Mouse (Mus musculus) midbrain, embryonic 16.5 days (tissue): Measurements from ENCODE around the gene Fat3. TPM values are rescaled to one million over a fixed set of nuclear protein-coding genes. Genes with fewer than 3 reads are reported as not detected.
A peak's percentile ranks its signal among the peaks of the same experiment; 100 is the strongest.

Source experiments
- ATAC-seq: fragments of 200-750 bp; cut with Nextera tagmentation; 2 replicates; pipeline ENCODE4 v1.8.0; 2017; ENCODE audit warnings: moderate TSS enrichment
- H3K27ac ChIP-seq: fragments of 300-500 bp; sonication (generic); 2 replicates; pipeline ENCODE4 v1.5.1; 2014; ENCODE audit warnings: mild to moderate bottlenecking, low read length, mixed read lengths
- H3K27me3 ChIP-seq: fragments of 300-500 bp; sonication (generic); 2 replicates; pipeline ENCODE4 v1.6.1; 2014; ENCODE audit warnings: low read depth, low read length, mixed read lengths; ENCODE audit not compliant: control insufficient read depth, insufficient read depth
- H3K36me3 ChIP-seq: fragments of 300-500 bp; sonication (generic); 2 replicates; pipeline ENCODE4 v1.6.1; 2014; ENCODE audit warnings: mild to moderate bottlenecking, low read length, moderate library complexity, mixed read lengths; ENCODE audit not compliant: control insufficient read depth, insufficient read depth
- H3K4me1 ChIP-seq: fragments of 300-500 bp; sonication (generic); 2 replicates; pipeline ENCODE4 v1.6.1; 2014; ENCODE audit warnings: mild to moderate bottlenecking, low read length, mixed read lengths; ENCODE audit not compliant: control insufficient read depth, insufficient read depth
- H3K4me2 ChIP-seq: fragments of 300-500 bp; sonication (generic); 2 replicates; pipeline ENCODE4 v1.6.1; 2014; ENCODE audit warnings: mild to moderate bottlenecking, low read length, mixed read lengths
- H3K4me3 ChIP-seq: fragments of 300-500 bp; sonication (generic); 2 replicates; pipeline ENCODE4 v1.5.1; 2014; ENCODE audit warnings: low read depth, mild to moderate bottlenecking, low read length, moderate library complexity, mixed read lengths
- H3K9ac ChIP-seq: fragments of 300-500 bp; sonication (generic); 2 replicates; pipeline ENCODE4 v1.6.1; 2014; ENCODE audit warnings: low read depth, low read length, mixed read lengths
- H3K9me3 ChIP-seq: fragments of 300-500 bp; sonication (generic); replicated peaks from 2 replicates; pipeline ENCODE4 v1.6.1; 2014; ENCODE audit warnings: mild to moderate bottlenecking, low read length, mixed read lengths; ENCODE audit not compliant: control insufficient read depth, poor library complexity, severe bottlenecking
- WGBS: fragments of 180-500 bp; shearing (Covaris S2); extraction: QIAGEN DNeasy Blood & Tissue Kit; methylation state at CpG from one replicate; pipeline ENCODE4 v1.1.7; 2014; 5-methylcytosine and 5-hydroxymethylcytosine counted together
- polyA plus RNA-seq: library from polyadenylated mRNA; unstranded; fragments of >200 nt; fragmentation: Nextera tagmentation; extraction: Ambion mirVana; gene quantifications from 2 replicates; pipeline ENCODE4 v1.2.1, GENCODE M21; 2015

Fat3 gene
- polyA plus RNA-seq, 1 experiment from 2014 or later: 13.4 TPM

DNA sequence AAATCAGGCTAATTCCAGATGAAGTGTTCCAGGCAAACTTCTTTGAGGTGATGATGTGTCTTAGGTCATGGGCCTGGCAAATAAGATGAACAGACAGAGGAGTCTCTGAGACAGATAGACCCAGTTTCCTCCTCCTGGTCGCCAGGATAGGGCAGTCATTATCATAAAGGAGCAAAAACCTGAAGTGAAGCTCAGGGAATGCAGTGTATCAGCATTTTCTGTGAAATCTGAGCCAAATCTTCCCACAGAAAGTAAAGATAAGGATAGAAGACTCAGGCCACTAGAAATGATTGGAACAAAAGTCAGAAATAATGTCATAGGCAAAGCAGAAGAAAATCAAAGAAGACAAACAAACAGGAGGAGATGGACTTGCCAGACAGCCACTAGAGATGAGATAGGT is 287.8 kb downstream of the Fat3 start:
- H3K36me3 ChIP-seq: no peaks in the 10 kb centered on the region
- no peak overlapping the region for H3K9ac ChIP-seq
- no peak overlapping the region for H3K27ac ChIP-seq
- H3K4me2 ChIP-seq: no peak overlapping the region
- H3K27me3 ChIP-seq: no peaks in the 10 kb centered on the region
- H3K9me3 ChIP-seq: no peaks in the 10 kb centered on the region
- 65% methylated on average over 1 of the region's 1 CpGs for WGBS
- H3K4me1 ChIP-seq: peaks cover 17% of the 10 kb centered on the region
- no peak overlapping the region for H3K4me3 ChIP-seq
- ATAC-seq: no peak

DNA sequence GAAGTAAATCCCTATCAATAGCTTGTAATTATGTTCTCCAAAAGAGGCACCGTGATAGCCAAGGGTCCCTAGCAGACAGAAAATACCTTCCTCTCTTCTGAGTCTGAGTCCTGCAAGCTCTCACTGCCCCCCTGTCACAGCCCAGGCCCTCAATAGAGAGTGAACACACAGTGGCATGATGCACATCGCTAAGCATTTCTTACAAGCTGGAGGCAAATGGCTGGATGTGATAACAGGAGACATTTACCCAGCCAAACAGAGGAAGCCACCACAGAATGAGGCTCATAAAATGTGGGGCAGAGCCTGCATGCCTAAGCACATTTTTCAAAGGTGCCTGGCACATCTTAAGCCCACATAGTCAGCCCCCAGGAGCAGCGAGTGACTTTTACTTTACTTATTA is 288.5 kb downstream of the Fat3 start:
- Histone ChIP-seq H3K27ac (no peak overlapping the region), H3K4me2 (no peak overlapping the region), H3K4me3 (no peak overlapping the region), H3K27me3 (no peaks in the 10 kb centered on the region), H3K9ac (no peak overlapping the region), H3K36me3 (no peaks in the 10 kb centered on the region), H3K9me3 (no peaks in the 10 kb centered on the region), H3K4me1 (peaks cover 17% of the 10 kb centered on the region)
- peak; percentile 47; the same call in 1 of the 2 replicates for ATAC-seq
- 43% methylated on average over 3 of the region's 3 CpGs for WGBS

DNA sequence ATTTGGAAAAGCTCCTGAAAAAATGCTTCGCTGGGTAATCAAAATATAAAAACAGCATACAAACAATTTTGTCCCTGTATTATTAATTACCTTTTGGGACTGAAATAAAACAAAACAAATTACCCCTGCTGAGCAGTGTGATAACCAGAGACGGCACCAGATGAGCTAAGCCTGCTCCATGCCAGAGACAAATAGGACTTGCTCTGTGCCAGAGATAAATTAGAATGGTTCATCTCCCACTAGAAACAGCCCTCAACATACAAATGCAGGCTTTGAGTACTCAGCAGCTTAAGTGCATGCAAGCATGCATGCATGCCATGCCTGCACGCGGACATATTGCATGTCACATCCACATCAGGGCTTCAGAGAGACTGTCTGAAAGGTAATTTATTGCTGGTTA is 288.9 kb downstream of the Fat3 start:
- ATAC-seq: peak; percentile 40; the same call in 1 of the 2 replicates
- H3K4me1 ChIP-seq: peaks cover 17% of the 10 kb centered on the region
- H3K4me3 ChIP-seq: no peak overlapping the region
- H3K9me3 ChIP-seq: no peaks in the 10 kb centered on the region
- H3K36me3 ChIP-seq: no peaks in the 10 kb centered on the region
- no peak overlapping the region for H3K9ac ChIP-seq
- H3K4me2 ChIP-seq: no peak overlapping the region
- 59% methylated on average over 4 of the region's 4 CpGs for WGBS
- no peaks in the 10 kb centered on the region for H3K27me3 ChIP-seq
- no peak overlapping the region for H3K27ac ChIP-seq

DNA sequence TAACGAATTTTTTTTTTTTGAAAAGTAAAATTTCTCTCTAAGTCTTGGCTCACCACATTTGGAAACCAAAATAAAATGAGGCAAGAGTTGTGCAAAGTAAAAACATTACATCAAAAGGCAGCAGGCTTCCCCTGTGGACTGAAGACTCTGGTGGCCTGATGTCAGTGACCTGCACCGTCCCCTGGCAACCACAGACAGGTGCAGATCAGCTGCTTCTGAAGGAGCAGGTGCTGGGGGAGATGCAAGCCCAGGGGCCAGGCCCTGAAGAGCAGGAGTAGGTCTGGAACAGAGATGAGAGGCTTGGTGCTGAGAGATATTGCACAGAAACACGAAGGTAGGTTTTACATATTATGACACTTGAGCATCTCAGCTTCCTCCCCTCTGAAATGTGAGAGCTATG is 289.6 kb downstream of the Fat3 start:
- no peaks in the 10 kb centered on the region for H3K27me3 ChIP-seq
- H3K4me1 ChIP-seq: peaks cover 17% of the 10 kb centered on the region
- no peak overlapping the region for H3K27ac ChIP-seq
- WGBS: 66% methylated on average over 3 of the region's 3 CpGs
- H3K4me3 ChIP-seq: no peak overlapping the region
- no peaks in the 10 kb centered on the region for H3K36me3 ChIP-seq
- no peak overlapping the region for H3K4me2 ChIP-seq
- no peaks in the 10 kb centered on the region for H3K9me3 ChIP-seq
- H3K9ac ChIP-seq: no peak overlapping the region
- no peak for ATAC-seq

DNA sequence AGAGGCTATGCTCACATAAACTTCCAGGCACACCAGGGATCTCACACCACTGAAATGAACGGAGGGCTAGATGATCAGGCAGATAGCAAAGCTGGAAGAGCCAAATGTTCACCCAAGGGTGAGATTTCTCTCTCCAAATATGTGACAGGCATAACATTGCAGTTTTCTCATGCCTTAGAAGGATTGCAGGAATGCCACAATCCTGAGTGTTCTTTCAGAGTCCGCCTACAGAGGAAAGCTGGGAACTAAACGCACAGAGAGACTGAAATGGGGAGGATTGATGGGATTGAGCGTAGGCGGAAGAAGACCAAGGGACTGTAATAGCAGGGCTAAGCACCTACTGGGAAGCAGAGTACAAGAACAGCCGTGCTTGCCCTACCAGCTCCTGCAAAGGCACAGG is 298.8 kb downstream of the Fat3 start:
- no peak overlapping the region for H3K4me3 ChIP-seq
- H3K9me3 ChIP-seq: no peaks in the 10 kb centered on the region
- ATAC-seq: no peak
- H3K9ac ChIP-seq: no peak overlapping the region
- 74% methylated on average over 6 of the region's 6 CpGs for WGBS
- H3K27me3 ChIP-seq: no peaks in the 10 kb centered on the region
- H3K27ac ChIP-seq: no peak overlapping the region
- H3K36me3 ChIP-seq: no peaks in the 10 kb centered on the region
- peaks cover 4% of the 10 kb centered on the region; the same call in 1 of the 2 replicates for H3K4me1 ChIP-seq
- H3K4me2 ChIP-seq: no peak overlapping the region

DNA sequence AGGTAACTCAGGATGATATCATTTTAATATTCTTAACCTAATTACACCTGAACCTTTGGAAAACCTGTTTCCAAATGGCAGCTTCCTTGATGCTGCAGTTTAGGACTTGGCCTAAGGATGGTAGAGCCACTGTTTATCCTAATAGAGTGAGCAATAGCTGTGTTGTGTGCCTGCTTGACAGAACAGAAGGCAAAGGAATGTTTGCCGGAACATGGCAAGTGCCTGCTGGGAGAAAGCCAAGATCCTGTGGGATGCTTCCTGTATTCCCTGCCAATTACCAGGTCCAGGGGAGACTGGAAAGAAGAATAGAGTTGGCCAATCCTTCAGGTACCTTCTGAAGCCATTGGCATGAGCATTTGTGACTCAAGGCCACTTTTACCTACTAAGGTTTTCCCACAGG is 300.1 kb downstream of the Fat3 start:
- Histone ChIP-seq H3K4me3 (no peak overlapping the region), H3K4me1 (peaks cover 4% of the 10 kb centered on the region; the same call in 1 of the 2 replicates), H3K27ac (no peak overlapping the region), H3K9me3 (no peaks in the 10 kb centered on the region), H3K4me2 (no peak overlapping the region), H3K9ac (no peak overlapping the region), H3K36me3 (no peaks in the 10 kb centered on the region), H3K27me3 (no peaks in the 10 kb centered on the region)
- 58% methylated on average over 1 of the region's 1 CpGs for WGBS
- ATAC-seq: no peak

DNA sequence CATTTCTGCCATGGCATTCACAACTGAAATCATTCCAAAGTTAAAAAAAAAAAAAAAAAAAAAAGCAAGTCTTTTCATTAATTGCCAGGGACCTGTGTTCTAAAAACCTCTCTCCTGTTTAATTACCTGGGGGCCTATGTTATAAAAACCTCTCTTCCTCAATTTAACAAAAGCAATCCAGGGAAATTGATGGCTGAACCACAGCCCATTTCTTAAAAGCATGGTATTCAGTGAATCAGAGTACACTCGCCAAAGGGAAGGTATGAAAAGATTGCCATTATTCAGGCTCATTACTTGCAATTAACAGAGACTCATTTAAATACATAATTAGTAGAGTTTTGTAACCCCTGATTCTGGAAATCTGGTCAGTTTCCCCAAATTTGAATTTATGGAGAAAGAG is 314.6 kb downstream of the Fat3 start:
- ATAC-seq: no peak
- peaks cover 7% of the 10 kb centered on the region for H3K4me1 ChIP-seq
- no peak overlapping the region for H3K4me2 ChIP-seq
- H3K4me3 ChIP-seq: no peak overlapping the region
- no peak overlapping the region for H3K9ac ChIP-seq
- no peaks in the 10 kb centered on the region for H3K36me3 ChIP-seq
- H3K9me3 ChIP-seq: no peaks in the 10 kb centered on the region
- H3K27me3 ChIP-seq: no peaks in the 10 kb centered on the region
- no peak overlapping the region for H3K27ac ChIP-seq
- WGBS: 56% methylated on average over 1 of the region's 1 CpGs

DNA sequence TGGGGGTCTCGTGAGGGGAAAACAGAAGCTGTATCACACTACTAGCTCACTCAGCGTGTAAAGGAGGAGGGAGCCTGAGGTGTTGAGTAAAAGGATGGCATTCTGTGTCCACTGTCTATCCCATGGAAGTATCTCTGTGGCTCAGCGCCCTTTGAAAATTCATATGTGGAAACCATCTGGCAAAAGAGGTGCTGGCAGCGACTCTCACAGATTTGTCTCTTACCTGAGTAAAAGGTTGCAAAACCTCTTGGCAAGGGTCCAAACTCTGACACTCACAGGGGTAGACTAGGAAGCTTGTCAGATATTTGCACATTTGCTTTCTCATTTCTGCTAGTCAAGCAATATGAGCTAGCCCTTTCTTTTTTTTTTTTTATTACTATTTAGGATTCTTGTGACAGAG is 331.8 kb downstream of the Fat3 start:
- H3K27me3 ChIP-seq: no peaks in the 10 kb centered on the region
- H3K36me3 ChIP-seq: no peaks in the 10 kb centered on the region
- H3K9ac ChIP-seq: no peak overlapping the region
- no peak for ATAC-seq
- no peak overlapping the region for H3K27ac ChIP-seq
- H3K4me2 ChIP-seq: no peak overlapping the region
- H3K4me1 ChIP-seq: no peaks in the 10 kb centered on the region
- 88% methylated on average over 4 of the region's 4 CpGs for WGBS
- no peaks in the 10 kb centered on the region for H3K9me3 ChIP-seq
- H3K4me3 ChIP-seq: no peak overlapping the region

DNA sequence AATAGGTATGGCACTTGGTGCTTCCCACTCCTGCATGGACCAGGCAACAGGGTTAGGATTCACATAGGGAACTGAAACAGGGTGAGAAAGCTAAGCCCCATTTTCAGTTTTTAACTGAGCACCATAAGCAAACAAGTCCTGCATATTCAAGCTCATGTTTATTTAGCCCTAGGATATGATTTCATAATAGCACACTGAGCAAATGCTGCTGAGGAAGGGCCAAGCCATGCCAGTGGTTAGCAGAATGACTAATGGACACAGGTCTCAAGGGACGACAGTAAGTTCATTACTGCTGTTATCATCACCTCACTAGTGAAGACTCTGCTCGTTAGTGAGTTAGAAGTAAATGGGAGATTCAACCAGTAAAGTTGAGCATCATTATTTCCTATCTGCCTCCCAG is 333.0 kb downstream of the Fat3 start:
- Histone ChIP-seq H3K9ac (no peak overlapping the region), H3K27ac (no peak overlapping the region), H3K4me1 (no peaks in the 10 kb centered on the region), H3K4me3 (no peak overlapping the region), H3K27me3 (no peaks in the 10 kb centered on the region), H3K9me3 (no peaks in the 10 kb centered on the region), H3K36me3 (no peaks in the 10 kb centered on the region), H3K4me2 (no peak overlapping the region)
- no peak for ATAC-seq
- WGBS: 85% methylated on average over 2 of the region's 2 CpGs

DNA sequence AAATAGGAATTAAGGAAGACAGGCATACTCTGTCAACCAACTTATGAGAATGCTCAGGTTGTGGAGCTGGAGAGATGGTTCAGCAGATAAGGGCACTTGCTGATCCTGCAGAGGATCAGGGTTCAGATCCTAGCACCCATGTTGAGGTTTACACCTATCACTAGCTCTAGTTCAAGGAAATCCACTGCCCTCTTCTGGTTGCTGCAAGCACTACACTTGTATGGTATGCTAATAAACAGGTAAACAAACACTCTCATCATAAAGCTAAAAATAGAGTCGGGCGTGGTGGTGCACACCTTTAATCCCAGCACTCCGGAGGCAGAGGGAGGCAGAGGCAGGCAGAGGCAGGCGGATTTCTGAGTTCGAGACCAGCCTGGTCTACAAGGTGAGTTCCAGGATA is 341.7 kb downstream of the Fat3 start:
- 98% methylated on average over 5 of the region's 5 CpGs for WGBS
- no peak for ATAC-seq

More for the DNA sequence above, 341.7 kb downstream of the Fat3 start:
- no peaks in the 10 kb centered on the region for H3K27me3 ChIP-seq
- H3K36me3 ChIP-seq: no peaks in the 10 kb centered on the region
- H3K4me2 ChIP-seq: no peak overlapping the region
- no peak overlapping the region for H3K27ac ChIP-seq
- no peak overlapping the region for H3K4me3 ChIP-seq
- no peak overlapping the region for H3K9ac ChIP-seq
- no peaks in the 10 kb centered on the region for H3K4me1 ChIP-seq
- no peaks in the 10 kb centered on the region for H3K9me3 ChIP-seq
